Mouse (Mus musculus): ENCODE measurements around the gene Efnb3.

Efnb3 gene

DNA sequence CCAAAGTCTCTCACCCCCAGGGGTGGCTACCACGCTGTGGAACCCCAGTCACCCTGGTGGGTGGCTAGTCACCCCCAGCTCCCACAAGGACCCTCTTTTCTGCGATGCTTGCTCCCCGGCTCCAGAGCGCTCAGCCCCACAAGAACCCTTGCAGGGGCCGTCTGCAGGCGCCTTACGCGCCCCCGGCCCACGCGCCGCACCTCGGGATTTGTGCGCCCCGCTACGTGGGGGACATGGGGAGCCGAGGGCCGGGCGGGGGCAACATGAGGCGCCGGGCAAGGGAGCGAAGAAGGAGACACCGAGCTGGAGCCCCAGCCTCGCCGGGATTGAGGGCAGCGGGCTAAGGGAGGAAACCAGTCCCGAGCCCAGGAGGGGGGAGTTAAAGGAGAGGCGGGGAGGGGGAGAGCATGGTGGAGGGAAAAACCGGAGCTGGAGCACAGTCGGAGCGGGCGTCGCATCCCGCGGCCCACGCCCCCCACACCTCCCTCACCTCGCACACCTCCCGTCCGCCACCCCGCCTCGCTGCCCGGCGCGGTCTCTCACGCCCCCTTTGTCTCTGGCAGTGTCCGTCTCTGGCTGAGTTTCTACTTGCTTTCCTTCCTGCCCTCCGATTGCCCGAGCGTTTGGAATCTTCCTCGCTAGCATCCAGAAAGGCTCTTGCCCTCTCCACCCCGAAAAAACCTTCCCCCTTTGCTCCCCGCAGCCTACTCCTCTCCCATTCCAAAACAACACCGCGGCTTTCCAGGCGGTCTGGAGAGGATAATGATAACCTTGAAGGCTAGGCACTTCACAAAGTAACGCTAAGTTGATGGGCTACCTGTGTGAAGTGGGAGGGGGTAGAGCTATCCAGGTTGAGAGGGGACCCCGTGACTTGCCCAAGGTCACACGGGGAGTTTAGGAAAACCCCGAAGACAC, at the start of gene Efnb3:
Efnb3 (minus strand) TSS at position 355 of the 915 bp plus-strand sequence.
- no peak for DNase-seq (ENCODE audit: low spot score)

DNA sequence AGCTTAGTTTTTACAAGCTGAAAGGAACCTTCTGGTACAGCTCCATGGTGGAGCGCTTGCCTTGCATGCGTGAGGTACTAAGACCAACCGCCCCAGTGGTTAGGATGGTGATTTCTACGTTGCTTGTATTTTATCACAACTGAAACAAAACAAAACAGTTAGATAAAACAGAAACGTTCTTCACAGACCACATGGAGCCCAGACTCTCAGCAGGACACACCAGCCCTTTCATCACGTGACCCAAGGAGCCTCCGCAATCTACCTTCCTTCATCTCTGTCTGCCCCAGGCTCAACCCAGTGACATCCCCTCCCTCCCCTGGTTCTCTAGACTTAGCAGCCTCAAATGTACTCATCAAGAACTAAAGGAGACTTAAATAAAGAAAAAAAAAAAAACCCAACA, 49.4 kb upstream of the Efnb3 start:
- no peak for DNase-seq (ENCODE audit: low spot score)

DNA sequence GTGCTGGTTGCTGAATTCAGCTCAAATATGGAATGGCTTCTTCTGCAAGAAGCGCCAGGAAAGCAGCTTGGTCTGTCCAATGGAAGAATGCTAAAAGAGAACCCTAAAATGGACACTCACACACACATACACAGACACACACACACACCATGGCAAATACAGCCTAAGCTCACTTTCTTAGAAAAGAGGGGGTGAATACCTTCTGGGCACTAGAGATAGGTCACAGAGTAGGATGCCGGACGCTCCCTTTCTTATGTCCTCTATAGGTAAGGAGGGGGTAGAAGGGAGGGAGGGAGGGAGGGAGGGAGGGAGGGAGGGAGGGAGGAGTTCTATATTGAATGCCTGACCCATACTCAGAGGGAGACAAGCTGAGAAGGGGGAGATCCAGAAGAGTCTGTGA, 48.5 kb upstream of the Efnb3 start:
- DNase-seq (ENCODE audit: low spot score), result no peak

DNA sequence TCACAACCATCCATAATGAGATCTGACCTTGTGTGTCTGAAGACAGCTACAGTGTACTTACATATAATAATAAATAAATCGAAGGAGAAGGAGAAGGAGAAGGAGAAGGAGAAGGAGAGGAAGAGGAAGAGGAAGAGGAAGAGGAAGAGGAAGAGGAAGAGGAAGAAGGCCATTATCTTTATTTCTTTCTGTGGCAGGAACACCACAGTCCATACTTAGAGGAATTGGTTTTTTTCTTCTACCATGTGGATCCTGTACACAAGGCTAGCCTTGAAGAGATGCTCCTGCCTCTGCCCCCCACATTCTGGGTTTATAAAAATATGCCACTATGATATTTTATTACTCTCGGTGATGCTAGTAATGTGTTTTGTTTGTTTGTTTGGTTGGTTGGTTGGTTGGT, 46.8 kb upstream of the Efnb3 start:
- DNase-seq (ENCODE audit: low spot score), result no peak

DNA sequence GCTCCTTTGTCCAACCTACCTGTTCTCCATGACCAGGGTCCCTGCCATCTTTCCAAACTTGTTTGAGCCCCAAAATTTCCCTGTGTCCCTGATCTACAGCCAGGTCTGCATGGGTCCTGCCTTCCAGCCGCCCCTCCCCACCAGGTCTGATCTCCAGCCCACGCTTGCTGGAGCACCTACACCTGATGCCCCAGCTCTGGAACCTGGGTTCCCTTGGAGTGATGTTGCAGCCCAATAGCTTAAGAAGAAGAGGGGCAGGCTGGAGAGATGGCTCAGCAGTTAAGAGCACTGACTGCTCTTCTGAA, 46.4 kb upstream of the Efnb3 start:
- no peak for DNase-seq (ENCODE audit: low spot score)

DNA sequence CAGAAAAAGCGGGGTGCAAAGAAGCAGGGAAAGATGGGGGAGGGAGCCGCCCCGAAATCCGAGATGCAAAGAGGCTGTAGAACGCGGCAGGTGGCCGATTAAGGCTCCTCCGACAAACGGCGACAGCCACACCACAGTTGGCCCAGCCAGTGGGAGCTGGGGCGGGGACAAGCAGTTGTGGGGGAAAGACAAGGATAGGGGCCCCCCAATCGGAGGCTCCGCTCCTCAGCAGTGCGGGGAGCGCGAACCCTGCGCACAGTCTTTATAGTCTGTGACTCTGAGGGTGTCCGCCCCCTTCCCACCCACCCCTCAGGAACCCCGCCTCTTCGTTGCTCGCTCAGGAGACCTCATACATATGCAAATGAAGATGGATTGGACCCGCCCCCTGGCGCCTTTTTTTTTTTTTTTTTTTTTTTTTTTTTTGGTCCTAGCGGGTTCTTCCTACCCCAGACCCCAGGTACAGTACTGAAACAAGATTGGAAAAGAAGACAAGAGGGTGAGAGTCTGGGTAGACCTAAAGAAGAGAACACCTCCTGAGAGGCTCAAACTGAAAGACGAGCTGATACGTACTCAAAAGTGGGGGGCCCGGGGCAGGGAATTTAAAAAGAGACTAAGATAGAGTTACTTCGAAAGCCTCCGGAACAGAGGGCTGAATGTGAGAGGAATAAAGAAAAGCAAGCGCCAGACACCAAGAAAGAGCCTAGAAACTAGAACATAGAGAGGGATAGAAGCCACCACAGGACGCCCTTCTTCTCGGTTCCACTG, 45.9 kb upstream of the Efnb3 start, which contains the start of gene Atp1b2:
Atp1b2 (minus strand) TSS at position 217 of the 765 bp plus-strand sequence.
- DNase-seq (ENCODE audit: low spot score), result peak; percentile 94

DNA sequence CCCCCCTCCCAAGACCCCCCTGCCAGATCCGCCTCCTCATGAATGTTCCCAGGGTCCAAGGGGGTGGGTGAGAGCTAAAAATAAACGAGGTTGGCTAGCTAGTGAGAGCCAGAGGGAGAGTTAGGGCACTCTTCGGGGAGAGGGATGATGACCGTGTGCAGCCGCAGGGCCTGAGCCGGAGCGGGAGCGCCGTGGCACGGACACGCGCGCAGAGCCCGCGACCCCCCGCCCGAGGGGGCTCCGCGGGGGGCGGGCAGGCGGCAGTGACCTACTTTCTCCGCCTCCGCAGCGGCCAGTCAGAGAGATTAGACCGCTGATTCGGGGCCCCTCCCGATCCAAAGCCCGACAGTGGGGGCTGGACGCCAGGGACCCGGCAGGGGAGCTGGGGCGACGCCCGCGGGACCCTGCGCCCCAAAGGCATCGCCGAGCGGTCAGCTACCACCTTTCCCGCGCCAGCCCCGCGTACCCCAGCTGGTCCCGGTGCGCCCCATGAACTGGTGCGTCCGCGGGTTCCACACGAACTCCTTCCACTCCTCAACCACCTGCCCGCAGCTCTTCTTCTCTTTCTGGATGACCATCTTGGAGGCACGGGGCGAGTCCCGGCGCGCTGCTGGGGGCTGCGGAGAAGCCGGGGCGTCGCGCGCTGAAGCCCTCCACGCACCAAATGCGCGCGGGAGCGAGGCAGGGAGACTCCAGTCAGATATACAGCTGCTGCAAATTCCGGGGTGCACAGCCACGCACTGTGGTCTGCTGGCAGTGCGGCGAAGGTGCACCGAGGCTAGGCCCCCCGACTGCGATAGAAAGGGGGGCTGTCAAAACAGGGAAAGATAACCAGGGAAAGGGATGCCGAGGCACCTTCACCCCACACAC, 45.0 kb upstream of the Efnb3 start:
- no peak for DNase-seq (ENCODE audit: low spot score)

DNA sequence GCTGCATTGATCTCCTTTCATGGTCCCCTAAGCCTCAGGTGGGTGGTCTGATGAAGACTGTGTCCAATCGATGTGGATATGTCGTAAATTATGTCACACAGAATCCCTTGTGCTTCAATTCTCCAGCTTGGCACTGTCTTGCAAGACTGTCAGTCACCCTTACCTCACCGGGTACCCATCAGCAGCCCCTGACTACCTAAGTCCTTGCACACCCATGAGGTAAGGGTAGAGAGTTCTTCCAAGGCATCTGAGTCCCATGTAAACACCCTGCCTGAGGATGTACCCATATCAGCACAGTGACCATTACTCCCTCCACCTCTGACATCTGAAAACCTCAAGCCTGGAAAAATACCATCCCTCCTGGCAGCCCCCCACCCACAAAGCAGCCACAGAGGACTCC, 44.3 kb upstream of the Efnb3 start:
- DNase-seq (ENCODE audit: low spot score), result no peak

DNA sequence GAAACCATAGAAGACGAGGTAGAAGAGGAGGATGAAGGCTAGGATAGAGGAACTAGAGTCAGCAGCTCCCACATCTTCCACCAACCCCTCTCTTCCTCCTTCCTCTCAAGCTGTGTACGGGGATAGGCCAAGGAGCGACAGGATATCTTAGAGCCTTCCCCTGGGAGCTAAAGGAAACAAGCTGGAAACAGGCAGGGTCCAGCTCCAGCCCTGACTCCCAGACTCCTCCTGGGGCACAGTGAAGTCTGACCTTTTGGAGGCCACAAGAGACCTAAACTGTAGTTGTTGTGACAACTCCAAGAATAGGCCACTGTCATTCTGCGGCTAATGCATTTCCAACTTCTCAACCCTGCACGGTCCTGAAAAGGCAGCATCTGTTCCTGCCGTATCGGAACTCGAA, 43.5 kb upstream of the Efnb3 start:
- DNase-seq (ENCODE audit: low spot score), result no peak

DNA sequence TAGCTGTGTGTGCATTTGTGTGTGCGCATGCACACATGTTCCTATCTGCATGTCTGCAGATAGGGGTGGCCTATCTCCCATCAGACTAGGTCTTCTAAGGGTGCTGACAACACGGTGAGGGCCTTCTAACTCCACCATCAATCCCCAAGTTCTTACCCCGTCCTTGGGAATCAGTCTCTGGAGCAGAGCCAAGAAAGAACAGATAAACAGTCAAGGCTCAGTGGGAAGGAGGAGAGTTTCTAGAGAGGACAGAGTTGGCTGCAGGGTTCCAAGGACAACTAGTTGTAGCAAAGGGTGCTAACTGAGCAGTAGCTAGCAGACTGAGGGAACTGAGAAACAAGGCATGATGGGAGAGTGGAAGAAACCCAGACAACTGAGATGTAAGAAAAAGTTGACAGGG, 41.8 kb upstream of the Efnb3 start:
- DNase-seq (ENCODE audit: low spot score), result no peak

DNA sequence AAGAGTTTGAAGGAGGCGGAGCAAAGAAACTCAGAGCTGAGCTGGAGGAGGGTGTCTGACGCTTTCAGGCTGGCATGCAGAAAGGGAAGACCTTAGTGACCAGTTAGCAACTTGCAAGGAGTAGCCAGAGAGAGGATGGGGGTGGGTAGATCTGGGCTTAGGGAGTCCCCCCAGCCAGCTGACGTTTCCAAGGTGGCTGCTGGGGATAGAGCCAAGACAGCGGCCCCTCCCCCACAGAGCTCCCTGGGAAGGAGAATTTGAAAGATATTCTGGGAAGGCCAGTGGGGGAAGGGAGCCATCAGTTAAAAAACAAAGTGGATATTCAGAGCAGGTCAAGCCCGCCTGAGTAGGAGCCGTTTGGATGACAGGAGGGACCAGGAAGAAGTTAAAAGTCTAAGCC, 40.1 kb upstream of the Efnb3 start:
- no peak for DNase-seq (ENCODE audit: low spot score)

DNA sequence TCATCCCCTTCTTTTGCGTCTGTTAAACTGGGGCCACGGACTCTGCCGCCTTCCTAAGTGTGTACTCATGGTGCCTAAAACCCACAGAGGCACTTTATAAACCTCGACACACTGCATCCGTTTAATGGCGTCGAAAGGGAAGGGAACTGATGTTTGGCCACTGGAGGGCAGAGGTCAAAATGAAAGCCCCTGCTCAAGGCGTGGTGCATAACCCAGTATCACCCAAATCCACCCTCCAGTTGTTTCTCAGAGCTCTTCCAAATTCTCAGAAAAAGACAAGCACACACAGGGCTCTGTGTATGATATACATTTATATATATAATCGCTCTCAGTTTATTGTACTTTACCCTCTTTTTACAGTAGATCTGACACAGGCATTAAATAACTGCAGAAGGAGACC, 39.4 kb upstream of the Efnb3 start:
- DNase-seq (ENCODE audit: low spot score), result peak; percentile 73

DNA sequence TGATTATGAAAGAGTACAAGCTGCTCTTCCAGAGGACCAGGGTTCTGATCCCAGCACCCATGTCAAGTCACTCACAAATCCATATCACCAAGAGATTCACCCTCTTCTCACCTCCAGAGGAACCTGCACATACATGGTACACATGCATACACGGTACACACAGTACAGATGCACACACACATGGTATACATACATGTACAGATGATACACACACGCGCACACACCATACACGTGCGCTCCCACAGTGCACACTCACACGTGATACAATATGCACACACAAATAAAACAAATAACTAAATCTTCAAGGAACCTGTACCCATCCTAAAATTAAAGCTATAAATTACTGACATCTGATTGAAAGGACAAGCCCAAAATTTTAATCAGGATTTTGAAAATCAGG, 34.8 kb upstream of the Efnb3 start:
- no peak for DNase-seq (ENCODE audit: low spot score)

DNA sequence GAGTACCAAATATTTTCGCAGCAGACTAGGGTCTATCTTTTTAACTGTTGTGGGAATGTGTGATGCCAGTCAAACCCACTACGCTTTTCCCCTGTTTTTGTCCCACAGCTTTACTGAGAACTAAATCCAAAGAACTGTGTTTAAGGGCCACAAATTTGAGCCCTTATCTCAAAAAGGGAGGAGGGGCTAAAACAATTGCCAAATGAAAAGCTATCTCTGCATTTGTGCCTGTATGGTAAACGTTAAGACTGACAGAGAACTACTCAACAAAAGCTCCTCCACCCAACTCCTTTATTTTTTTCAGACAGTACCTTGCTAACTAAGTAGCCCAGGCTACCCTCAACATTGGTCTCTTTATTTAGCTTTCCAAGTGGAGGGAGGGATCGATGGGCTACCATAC, 32.8 kb upstream of the Efnb3 start:
- no peak for DNase-seq (ENCODE audit: low spot score)

DNA sequence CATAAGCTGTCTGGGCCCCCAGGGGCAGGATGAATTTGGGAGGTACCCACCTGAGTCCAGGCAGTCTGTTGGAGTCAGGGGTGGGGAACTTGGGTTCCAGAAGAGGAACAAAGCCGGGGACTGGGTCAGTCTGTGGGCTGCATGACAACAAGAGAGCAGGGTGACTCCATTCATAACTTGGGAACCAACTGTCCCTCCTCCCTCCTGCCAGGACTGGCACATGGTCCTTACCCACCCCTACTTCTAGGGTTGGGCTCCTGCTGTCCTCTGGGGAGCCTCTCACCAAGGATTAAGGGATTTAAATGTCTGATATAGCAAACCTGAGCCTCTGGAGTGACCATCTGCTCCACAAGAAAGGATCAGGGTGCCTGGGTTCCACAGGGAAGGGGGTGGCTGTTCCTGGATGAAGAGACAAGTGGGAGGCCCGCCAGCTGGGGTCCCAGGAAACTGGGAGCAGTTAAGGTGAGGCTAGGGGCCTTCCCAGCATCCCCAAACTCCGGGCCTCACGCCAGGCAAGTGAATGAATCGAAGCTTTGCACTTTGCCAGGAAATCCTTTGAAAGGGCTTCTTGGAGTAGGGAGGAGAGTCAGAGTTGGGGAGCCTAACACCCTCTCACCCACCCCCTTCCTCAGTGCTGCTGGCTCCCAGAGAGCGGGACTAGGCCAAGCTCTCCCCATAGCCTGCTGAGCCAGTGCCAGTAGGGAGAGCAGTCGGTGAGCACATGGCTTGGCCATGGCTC, 32.1 kb upstream of the Efnb3 start:
- no peak for DNase-seq (ENCODE audit: low spot score)

DNA sequence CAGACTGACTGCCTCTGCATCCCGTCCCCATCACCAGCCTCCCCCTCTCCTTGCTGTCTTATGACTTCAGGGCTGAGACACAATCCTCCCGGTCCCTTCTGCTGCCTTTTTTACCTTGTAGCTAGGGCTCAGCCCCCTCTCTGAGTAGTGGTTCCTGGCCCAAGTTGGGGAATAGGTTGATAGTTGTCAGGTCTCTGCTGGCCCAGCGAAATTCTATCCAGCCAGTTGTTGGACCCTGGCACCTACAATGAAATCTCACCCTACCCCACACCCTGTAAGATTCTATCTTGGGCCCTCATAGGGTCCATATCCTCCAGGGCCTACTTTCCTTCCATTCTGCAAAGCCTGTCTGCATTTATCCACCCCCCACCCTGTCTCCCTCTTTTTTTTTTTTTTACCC, 31.4 kb upstream of the Efnb3 start:
- no peak for DNase-seq (ENCODE audit: low spot score)

DNA sequence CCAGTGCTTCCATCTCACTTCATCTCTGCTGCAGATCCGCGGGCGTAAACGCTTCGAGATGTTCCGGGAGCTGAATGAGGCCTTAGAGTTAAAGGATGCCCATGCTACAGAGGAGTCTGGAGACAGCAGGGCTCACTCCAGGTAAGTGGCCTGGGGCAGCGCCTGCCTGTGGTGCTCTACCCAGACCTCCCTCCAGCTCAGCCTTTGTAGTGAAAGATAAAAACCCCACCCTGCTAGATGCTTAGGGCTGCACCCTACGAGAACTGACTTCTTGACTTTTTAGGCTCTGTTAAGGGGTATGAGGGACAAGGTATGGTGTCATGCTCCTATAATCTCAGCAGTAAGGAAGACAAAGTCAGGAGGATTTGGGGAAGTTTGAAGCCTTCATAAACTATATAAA, 30.6 kb upstream of the Efnb3 start:
- no peak for DNase-seq (ENCODE audit: low spot score)

DNA sequence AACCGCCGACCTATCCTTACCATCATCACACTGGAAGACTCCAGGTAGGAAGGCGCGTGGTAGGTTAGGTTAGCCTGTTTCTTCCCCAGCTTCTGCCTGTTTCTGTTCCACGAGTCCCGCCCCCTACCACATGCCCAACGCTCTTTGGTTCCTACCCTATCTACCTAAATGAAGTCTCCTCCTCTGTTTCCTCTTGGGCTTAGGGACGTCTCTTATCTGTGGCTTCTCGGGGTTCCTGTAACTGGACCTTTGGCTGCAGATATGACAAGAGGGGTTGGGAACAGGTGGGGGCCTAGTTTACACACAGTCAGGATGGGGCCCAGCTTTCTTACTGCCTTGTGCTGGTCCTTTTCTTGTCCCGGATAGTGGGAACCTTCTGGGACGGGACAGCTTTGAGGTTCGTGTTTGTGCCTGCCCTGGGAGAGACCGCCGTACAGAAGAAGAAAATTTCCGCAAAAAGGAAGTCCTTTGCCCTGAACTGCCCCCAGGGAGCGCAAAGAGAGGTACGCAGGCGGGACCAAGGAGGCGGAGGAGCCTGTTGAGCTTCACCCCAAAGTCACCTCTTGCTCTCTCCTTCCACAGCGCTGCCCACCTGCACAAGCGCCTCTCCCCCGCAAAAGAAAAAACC, 29.3 kb upstream of the Efnb3 start:
- no peak for DNase-seq (ENCODE audit: low spot score)

DNA sequence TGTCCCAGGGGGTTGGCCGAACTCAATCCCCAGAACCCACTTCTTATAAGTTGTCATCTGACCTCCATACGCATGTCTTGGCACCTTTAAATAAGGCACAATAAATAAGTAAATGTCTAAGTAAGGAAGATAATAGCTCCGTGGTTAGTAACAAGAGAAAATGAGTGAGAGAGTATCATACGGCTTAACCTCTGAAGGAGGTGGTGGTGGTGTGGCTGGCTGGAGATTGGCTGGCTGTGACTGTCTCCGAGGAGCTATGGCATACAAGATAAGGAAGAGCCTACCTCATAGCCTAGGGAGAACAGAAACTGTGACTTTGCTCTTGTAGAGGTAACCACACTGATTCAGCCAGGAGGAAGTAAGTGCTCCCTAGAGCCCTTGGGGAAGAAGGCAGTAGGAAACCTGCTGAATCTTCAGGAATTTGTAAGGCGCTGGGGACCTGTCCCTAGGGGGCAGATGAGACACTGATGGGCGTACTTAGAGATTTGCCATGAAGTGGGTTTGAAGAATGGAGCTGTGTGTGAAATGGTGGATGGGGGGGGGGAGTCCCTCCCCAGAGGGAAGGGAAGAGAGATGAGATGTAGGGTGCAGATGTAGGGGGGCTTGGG, 25.8 kb upstream of the Efnb3 start:
- DNase-seq (ENCODE audit: low spot score), result peak; percentile 82

DNA sequence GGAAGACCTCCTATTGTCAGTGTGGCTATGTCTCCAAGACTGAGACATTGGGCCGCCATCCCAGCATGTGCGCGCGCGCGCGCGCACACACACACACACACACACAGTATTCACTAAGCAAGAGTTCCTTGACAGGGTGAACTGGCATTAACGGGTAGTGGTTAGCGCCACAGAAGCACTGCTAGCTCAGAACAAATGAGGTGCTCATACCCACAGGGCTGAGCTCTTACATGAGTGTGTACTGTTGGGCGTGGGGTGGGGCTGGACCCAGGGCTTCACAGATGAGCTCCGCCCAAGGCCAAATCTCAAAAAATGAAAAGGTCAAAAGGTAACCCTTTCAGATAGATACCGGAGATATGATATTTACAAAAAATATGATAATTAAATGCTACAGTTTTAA, 24.9 kb upstream of the Efnb3 start:
- DNase-seq (ENCODE audit: low spot score), result no peak

DNA sequence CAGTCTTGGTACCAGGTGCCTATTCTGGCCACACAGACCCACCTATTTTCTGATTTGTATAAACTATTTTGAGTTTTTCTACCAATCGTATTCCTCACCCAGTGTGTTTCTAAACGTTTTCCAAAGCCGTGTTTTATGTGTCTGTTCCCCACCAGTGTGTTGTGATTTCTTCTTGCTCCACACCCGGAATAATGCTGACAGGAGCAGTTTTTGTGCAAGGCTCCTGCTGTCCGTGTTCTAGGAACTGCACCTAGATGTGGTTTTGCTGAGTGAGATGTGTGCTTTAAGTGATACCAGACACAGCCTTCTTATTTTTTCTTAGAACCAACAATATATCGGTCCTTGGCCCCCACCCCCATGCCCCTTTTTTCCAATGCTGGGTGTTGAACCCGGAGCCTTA, 24.0 kb upstream of the Efnb3 start:
- no peak for DNase-seq (ENCODE audit: low spot score)
